Mouse (Mus musculus): ENCODE data around the gene Pcdh17. TPM values are rescaled to one million over a fixed set of nuclear protein-coding genes. Genes with fewer than 3 reads are reported as not detected.

Gene Pcdh17
- 0.01 and 0.11 TPM in 2 replicates for polyA plus RNA-seq (2012; ENCODE audit: low replicate concordance)

DNA sequence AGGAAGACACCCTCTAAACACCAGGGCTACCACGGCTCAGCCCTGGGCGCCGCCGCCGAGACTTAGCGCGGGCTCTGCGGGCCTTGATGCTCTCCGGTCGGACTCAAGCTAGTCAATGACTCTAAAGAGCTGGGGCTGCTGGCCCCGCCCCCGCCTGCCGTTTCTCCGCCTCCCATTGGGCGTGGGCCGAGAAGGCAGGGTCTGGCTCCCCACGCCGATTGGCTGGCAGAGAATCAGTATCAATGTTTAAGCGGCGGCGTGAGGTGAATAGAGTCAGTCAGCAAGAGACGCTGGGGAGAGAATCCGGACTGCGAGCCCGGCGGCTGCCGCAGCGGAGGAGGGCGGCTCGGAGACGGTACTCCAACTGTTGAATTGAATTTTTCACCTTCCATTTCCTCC lies at the start of gene Pcdh17:
TSS of gene Pcdh17 (plus strand) at position 276 of the 399 bp plus-strand sequence.

